Mouse (Mus musculus): ENCODE results near the gene Olfr524.

Olfr524 gene

GRCm38 (mm10) chr7:140186646-140187620 is 18.8 kb downstream of the Olfr524 start:
- no peak for DNase-seq

- DNase-seq, result no peak
Observed at GRCm38 (mm10) chr7:140184206-140184605, 21.6 kb downstream of the Olfr524 start.

GRCm38 (mm10) chr7:140180692-140181091 is 25.1 kb downstream of the Olfr524 start:
- no peak for DNase-seq

GRCm38 (mm10) chr7:140179176-140179575 is 26.6 kb downstream of the Olfr524 start:
- no peak for DNase-seq

GRCm38 (mm10) chr7:140172936-140173335 is 32.8 kb downstream of the Olfr524 start, which contains the start of gene Olfr523:
TSS of gene Olfr523 (plus strand) at chr7:140173217.
- no peak for DNase-seq

GRCm38 (mm10) chr7:140170863-140171262 is 34.9 kb downstream of the Olfr524 start:
- DNase-seq, result no peak

- no peak for DNase-seq
Observed at GRCm38 (mm10) chr7:140169386-140169785, 36.4 kb downstream of the Olfr524 start.

- DNase-seq, result no peak
Observed at GRCm38 (mm10) chr7:140167950-140168349, 37.8 kb downstream of the Olfr524 start.

- DNase-seq, result no peak
Observed at GRCm38 (mm10) chr7:140164664-140165063, 41.1 kb downstream of the Olfr524 start, which contains the start of gene Olfr522. TSS of gene Olfr522 (minus strand) at chr7:140164764.

- no peak for DNase-seq
Observed at GRCm38 (mm10) chr7:140160363-140160762, 45.4 kb downstream of the Olfr524 start.

- DNase-seq, result no peak
Observed at GRCm38 (mm10) chr7:140154218-140154927, 51.4 kb downstream of the Olfr524 start, which contains the start of gene Sprn. TSS of gene Sprn (minus strand) at chr7:140154877.

GRCm38 (mm10) chr7:140153829-140154217 is 51.9 kb downstream of the Olfr524 start:
- no peak for DNase-seq

GRCm38 (mm10) chr7:140153383-140153782 is 52.4 kb downstream of the Olfr524 start:
- peak; percentile 16 for DNase-seq

Data from lung, postnatal 14 days (tissue).